Mouse (Mus musculus) lung, embryonic 14.5 days (tissue): ENCODE data around the gene Inpp4b. TPM values are rescaled to one million over a fixed set of nuclear protein-coding genes. Genes with fewer than 3 reads are reported as not detected.

Experiments
- ATAC-seq: fragments of 200-750 bp; cut with Nextera tagmentation; 2 replicates; pipeline ENCODE4 v1.8.0; 2017; ENCODE audit warnings: mild to moderate bottlenecking, moderate TSS enrichment, moderate library complexity; ENCODE audit not compliant: insufficient read depth
- DNase-seq: peaks from one replicate; pipeline ENCODE4 v3.0.0-alpha.2; 2015
- H3K27ac ChIP-seq: fragments of 300-500 bp; sonication (generic); 2 replicates; pipeline ENCODE4 v1.5.1; 2014; ENCODE audit warnings: low read depth, mild to moderate bottlenecking, moderate library complexity
- H3K27me3 ChIP-seq: fragments of 300-500 bp; sonication (generic); 2 replicates; pipeline ENCODE4 v1.6.1; 2014; ENCODE audit warnings: low read length, control low read depth; ENCODE audit not compliant: insufficient read depth
- H3K36me3 ChIP-seq: fragments of 300-500 bp; sonication (generic); 2 replicates; pipeline ENCODE4 v1.6.1; 2014; ENCODE audit warnings: control low read depth; ENCODE audit not compliant: insufficient read depth
- H3K4me1 ChIP-seq: fragments of 300-500 bp; sonication (generic); 2 replicates; pipeline ENCODE4 v1.6.1; 2014; ENCODE audit warnings: antibody characterized with exemption, control low read depth; ENCODE audit not compliant: insufficient read depth
- H3K4me2 ChIP-seq: fragments of 300-500 bp; sonication (generic); 2 replicates; pipeline ENCODE4 v1.6.1; 2014; ENCODE audit warnings: mild to moderate bottlenecking
- H3K4me3 ChIP-seq: fragments of 300-500 bp; sonication (generic); 2 replicates; pipeline ENCODE4 v1.5.1; 2014; ENCODE audit warnings: low read depth, low read length
- H3K9ac ChIP-seq: fragments of 300-500 bp; sonication (generic); 2 replicates; pipeline ENCODE4 v1.6.1; 2014
- H3K9me3 ChIP-seq: fragments of 300-500 bp; sonication (generic); 2 replicates; pipeline ENCODE4 v1.6.1; 2016; ENCODE audit warnings: low read depth, low read length, control low read depth
- CTCF ChIP-seq: IDR thresholded peaks from 2 replicates; pipeline ENCODE4 v1.5.1; 2016; ENCODE audit warnings: antibody characterized with exemption, low read depth
- WGBS: fragments of 180-500 bp; shearing (Covaris S2); extraction: QIAGEN DNeasy Blood & Tissue Kit; methylation state at CpG from one replicate; pipeline ENCODE4 v1.1.7; 2014; 5-methylcytosine and 5-hydroxymethylcytosine counted together
- polyA plus RNA-seq: library from polyadenylated mRNA; unstranded; fragments of >200 nt; fragmentation: Nextera tagmentation; extraction: Ambion mirVana; gene quantifications from 2 replicates; pipeline ENCODE4 v1.2.1, GENCODE M21; 2014

Gene Inpp4b
- polyA plus RNA-seq, 1 experiment from 2014 or later = 7.4 TPM

DNA sequence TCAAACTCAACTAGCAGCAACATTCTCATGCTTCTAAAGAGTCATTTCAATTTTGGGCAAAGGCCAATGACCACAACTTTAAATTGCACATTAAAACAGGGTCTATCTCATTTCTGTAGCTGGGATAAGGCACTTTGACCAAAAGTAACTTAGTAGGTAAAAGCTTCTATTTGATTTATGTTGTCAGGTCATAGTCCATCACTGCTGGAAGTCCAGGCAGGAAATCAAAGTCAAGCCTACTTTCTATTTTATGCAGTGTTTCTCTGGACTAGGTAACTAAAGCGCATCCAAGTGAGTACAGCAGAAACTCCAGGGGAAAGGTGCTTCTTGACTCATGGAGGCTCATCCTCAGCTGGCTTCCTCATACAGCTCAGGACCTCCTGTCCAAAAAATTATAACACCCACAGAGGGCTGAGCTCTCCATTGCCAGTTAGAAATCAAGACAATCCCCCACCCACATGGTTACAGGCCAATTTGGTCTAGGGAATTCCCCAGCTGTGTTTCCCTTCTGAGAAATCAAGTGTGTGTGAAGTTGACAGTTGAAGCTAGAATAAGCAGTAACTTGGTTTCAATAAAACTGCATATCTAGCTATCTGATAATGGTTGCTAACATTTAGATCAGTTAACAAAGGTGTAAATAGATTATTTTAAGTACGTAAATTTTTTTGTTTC lies 293.7 kb downstream of the Inpp4b start:
- Histone ChIP-seq H3K4me3 (no peak overlapping the region), H3K9me3 (no peaks in the 10 kb centered on the region), H3K27me3 (no peaks in the 10 kb centered on the region), H3K27ac (no peak overlapping the region), H3K4me2 (no peak overlapping the region), H3K36me3 (no peaks in the 10 kb centered on the region), H3K4me1 (no peaks in the 10 kb centered on the region), H3K9ac (no peak overlapping the region)
- no peak for TF ChIP-seq CTCF
- DNase-seq = peak; percentile 4
- no peak for ATAC-seq
- WGBS = 86% methylated on average over 2 of the region's 2 CpGs

DNA sequence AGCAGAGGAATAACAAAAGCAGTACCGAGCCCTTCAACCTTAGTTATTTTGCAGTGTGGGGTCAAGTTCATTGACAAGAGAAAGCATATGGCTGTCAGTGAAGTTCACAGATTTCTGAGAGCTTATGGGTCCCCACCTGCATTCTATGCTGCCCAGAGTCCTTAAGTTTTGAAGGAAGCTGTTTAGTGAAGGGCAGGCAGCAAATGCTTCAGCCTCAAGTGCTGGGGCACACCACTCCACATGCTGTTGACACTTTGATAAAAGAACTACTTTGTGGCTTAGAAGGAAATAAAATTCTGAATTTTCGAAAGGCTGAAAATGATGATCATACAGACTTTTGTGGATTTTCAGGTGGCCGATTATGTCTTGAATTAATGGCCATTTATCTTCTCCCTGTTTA lies 296.1 kb downstream of the Inpp4b start:
- Histone ChIP-seq H3K9me3 (no peaks in the 10 kb centered on the region), H3K4me2 (no peak overlapping the region), H3K4me3 (no peak overlapping the region), H3K9ac (no peak overlapping the region), H3K4me1 (no peaks in the 10 kb centered on the region), H3K27me3 (no peaks in the 10 kb centered on the region), H3K27ac (no peak overlapping the region), H3K36me3 (no peaks in the 10 kb centered on the region)
- 53% methylated on average over 3 of the region's 3 CpGs for WGBS
- TF ChIP-seq CTCF = no peak
- DNase-seq (peak; percentile 35), ATAC-seq (peak; percentile 58; the same call in 1 of the 2 replicates)

DNA sequence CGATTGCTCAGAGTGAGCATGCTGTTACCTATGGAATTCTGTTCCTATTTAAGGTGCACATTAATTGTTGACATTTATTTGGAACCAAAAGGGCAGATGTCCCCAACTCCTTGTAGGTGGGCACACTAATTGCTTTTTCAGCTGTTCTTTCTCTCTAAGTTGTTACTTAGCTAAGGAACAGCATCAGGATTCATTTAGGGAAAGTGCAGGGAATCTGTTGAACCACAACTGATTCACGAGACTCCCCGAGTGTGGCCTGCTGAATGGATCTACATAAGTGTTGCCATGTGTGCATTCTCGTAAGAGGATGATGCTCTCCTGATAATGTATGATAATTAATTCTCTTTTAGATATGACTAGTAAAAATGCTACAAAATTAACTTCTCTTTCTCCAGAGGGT lies 297.5 kb downstream of the Inpp4b start:
- H3K4me2 ChIP-seq = no peak overlapping the region
- H3K9ac ChIP-seq = no peak overlapping the region
- WGBS = 78% methylated on average over 4 of the region's 4 CpGs
- DNase-seq (no peak), ATAC-seq (no peak)
- H3K27me3 ChIP-seq = no peaks in the 10 kb centered on the region
- H3K4me1 ChIP-seq = no peaks in the 10 kb centered on the region
- TF ChIP-seq CTCF = no peak
- no peak overlapping the region for H3K4me3 ChIP-seq
- no peak overlapping the region for H3K27ac ChIP-seq
- H3K9me3 ChIP-seq = no peaks in the 10 kb centered on the region
- H3K36me3 ChIP-seq = no peaks in the 10 kb centered on the region

DNA sequence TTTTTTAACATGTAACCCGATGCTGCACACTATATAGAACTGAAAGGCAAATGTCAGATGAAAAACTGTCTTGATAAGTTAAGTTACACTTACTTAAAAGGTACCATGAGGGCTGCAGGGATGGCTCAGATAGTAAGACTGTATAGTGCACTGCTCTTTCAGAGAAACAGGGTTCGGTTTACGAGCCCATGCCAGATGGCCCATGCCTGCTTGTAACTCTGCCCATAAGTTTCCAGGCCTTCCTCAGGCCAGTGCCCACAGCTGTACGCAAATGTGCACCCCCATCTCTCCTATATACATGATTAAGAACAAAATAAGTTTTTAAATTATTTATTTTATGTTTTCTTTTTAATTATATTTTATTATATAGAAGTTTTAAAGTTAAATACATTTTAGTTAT lies 300.7 kb downstream of the Inpp4b start:
- Histone ChIP-seq H3K4me2 (no peak overlapping the region), H3K36me3 (no peaks in the 10 kb centered on the region), H3K27me3 (no peaks in the 10 kb centered on the region), H3K4me1 (no peaks in the 10 kb centered on the region), H3K9ac (no peak overlapping the region), H3K9me3 (no peaks in the 10 kb centered on the region), H3K4me3 (no peak overlapping the region), H3K27ac (no peak overlapping the region)
- TF ChIP-seq CTCF = no peak
- 79% methylated on average over 4 of the region's 4 CpGs for WGBS
- ATAC-seq (no peak), DNase-seq (no peak)

DNA sequence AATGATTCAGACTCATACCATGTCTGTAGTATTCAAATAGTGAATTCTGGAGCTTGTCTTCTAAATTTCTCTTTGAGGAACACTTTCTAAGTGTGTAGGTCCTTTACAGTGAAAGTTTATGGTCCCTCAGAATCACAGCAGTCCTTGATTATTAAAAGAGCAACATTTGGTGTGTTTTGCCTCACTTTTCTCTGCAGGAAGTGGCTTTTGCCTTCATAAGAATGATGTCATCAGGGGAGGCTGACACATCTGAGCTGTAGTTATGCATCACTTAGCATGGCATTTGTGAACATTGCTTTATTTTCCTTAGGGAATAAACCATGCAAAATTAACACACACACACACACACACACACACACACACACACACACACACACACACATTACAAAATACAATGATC lies 349.8 kb downstream of the Inpp4b start:
- Histone ChIP-seq H3K4me2 (no peak overlapping the region), H3K9me3 (no peaks in the 10 kb centered on the region), H3K36me3 (no peaks in the 10 kb centered on the region), H3K27me3 (no peaks in the 10 kb centered on the region), H3K4me3 (no peak overlapping the region), H3K9ac (no peak overlapping the region), H3K4me1 (no peaks in the 10 kb centered on the region), H3K27ac (no peak overlapping the region)
- no peak for TF ChIP-seq CTCF
- ATAC-seq (no peak), DNase-seq (no peak)

DNA sequence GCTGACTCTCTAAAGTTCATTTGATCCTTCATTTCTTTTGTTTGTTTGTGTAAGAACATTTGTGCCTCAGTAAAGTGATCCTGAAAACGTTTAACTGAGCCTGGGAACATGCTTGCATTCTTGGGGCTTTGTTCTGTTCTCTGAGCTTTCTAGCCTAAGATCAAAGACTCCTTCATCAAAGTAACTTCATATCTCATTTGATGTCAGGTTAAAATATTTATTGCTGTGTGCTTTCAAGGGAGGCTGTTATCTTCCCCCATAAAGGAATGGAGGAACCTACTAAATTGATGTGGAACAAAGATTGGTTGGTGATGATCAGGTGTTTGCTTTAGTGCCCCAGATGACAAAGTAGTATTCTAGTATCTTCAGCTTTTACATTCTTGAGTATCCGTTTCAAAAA lies 352.5 kb downstream of the Inpp4b start:
- DNase-seq = no peak
- no peak overlapping the region for H3K4me2 ChIP-seq
- H3K9me3 ChIP-seq = no peaks in the 10 kb centered on the region
- H3K9ac ChIP-seq = no peak overlapping the region
- 15% methylated on average over 2 of the region's 2 CpGs for WGBS
- H3K27ac ChIP-seq = no peak overlapping the region
- H3K36me3 ChIP-seq = no peaks in the 10 kb centered on the region
- no peak for TF ChIP-seq CTCF
- ATAC-seq = no peak
- no peaks in the 10 kb centered on the region for H3K4me1 ChIP-seq
- no peaks in the 10 kb centered on the region for H3K27me3 ChIP-seq
- H3K4me3 ChIP-seq = no peak overlapping the region

DNA sequence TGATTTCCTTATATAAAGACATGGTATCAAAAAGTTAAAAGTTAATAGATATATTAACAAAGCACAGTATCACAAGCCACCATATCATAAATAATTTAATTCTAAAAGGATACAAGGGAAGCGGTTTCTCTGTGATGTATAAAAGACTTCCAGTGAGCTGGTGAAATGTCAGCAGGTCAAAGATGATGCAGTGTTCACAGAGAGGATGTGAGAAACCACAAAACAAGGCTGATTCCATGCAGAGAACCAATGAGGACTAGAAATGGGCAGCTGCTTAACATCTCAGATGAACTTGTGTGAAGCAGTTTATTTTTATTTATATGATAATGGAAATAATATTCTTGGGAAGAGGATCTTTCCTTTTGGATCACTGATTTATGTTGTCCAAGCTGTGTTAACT lies 359.7 kb downstream of the Inpp4b start:
- no peak for ATAC-seq
- Histone ChIP-seq H3K4me2 (no peak overlapping the region), H3K27me3 (no peaks in the 10 kb centered on the region), H3K4me1 (no peaks in the 10 kb centered on the region), H3K9me3 (no peaks in the 10 kb centered on the region), H3K9ac (no peak overlapping the region), H3K4me3 (no peak overlapping the region), H3K36me3 (no peaks in the 10 kb centered on the region), H3K27ac (no peak overlapping the region)
- no peak for TF ChIP-seq CTCF
- WGBS = 68% methylated on average over 1 of the region's 1 CpGs
- no peak for DNase-seq
